In the genomic region with DNA sequence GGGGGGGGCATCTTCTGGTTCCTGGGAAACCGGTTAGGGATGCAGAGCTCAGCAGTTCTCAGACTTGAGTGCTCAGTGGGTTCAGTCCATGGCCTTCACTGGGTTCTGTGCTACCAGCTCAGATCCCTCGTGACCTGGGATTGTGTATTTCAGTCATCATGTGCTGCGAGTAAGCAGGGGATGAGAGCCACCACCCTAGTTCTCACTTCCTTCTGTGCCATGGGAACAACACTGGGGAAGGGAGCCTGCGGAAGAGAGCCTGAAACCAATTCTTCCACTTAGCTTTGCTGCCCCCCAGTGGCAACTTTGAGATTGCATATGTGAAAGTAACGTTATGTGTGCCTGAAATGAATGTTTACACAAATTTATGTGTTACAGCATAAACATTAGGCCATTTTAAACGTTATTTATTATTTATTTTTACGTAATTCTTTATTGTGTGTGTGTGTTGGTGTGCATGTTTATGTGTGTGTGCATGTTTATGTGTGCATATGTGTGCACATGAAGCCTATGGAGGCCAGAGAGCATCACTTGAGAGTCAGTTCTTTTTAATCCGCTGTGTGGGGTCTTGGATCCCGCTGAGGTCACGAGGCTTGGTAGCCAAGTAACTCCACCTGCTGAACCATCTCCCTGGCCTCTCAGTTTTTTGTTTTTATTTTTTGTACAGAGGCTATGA, we compare ENCODE assay signal across 8 mouse cellular contexts. TPM values are rescaled to one million over a fixed set of nuclear protein-coding genes. Genes with fewer than 3 reads are reported as not detected.
A peak's percentile ranks its signal among the peaks of the same experiment; 100 is the strongest.
DNase-seq lines count a peak whose midpoint lies in the region; ATAC-seq and TF ChIP-seq lines count a peak whose summit lies in the region.

No protein-coding gene starts in this region.

- 10% methylated on average over 10 of the region's 10 CpGs for WGBS in embryonic facial prominence, embryonic 13.5 days
- 11% methylated on average over 10 of the region's 10 CpGs for WGBS in heart, adult 2 months
- WGBS in limb, embryonic 13.5 days = 12% methylated on average over 10 of the region's 10 CpGs
- WGBS in midbrain, postnatal 0 days = 10% methylated on average over 10 of the region's 10 CpGs

- H3K4me1 ChIP-seq in embryonic facial prominence, embryonic 13.5 days = no peaks in the 10 kb centered on the region
- H3K4me1 ChIP-seq in heart, adult 2 months (ENCODE audit: control insufficient read depth, insufficient read depth, low read length) = peaks cover 2% of the 10 kb centered on the region
- no peaks in the 10 kb centered on the region for H3K4me1 ChIP-seq in limb, embryonic 13.5 days
- H3K4me1 ChIP-seq in midbrain, postnatal 0 days (ENCODE audit: insufficient read depth, low read length) = no peaks in the 10 kb centered on the region

- no peaks in the 10 kb centered on the region for H3K79me2 ChIP-seq in heart, adult 2 months (replicated peaks; ENCODE audit: control insufficient read depth, insufficient read depth, low read length)

- no peaks in the 10 kb centered on the region for H3K36me3 ChIP-seq in embryonic facial prominence, embryonic 13.5 days
- H3K36me3 ChIP-seq in heart, adult 2 months (ENCODE audit: control insufficient read depth, insufficient read depth, low read length) = no peaks in the 10 kb centered on the region
- H3K36me3 ChIP-seq in limb, embryonic 13.5 days = no peaks in the 10 kb centered on the region
- H3K36me3 ChIP-seq in midbrain, postnatal 0 days (ENCODE audit: insufficient read depth, low read length) = no peaks in the 10 kb centered on the region

- H3K4me2 ChIP-seq in embryonic facial prominence, embryonic 13.5 days = 0 out of 2 replicates have a peak overlapping the region, but pooled peaks have one; percentile 22
- 0 out of 2 replicates have a peak overlapping the region, but pooled peaks have one; percentile 27 for H3K4me2 ChIP-seq in limb, embryonic 13.5 days (replicated peaks)
- no peak overlapping the region for H3K4me2 ChIP-seq in midbrain, postnatal 0 days (ENCODE audit: low read depth, low read length, poor library complexity, severe bottlenecking)

- peak; percentile 74 for DNase-seq in CD4-positive, CD25-positive, alpha-beta regulatory T cell, adult 2 months (ENCODE audit: low read depth, low spot score)
- DNase-seq in heart, adult 2 months = peak; percentile 80 to 86
- DNase-seq in kidney, adult 9 months = peak; percentile 86
- DNase-seq in midbrain, postnatal 0 days (ENCODE audit: low spot score) = peak; percentile 88
- peak; percentile 74 to 85 for DNase-seq in spleen, postnatal 10 days (ENCODE audit: low spot score in 2 of 2)

- no peaks in the 10 kb centered on the region for H3K27me3 ChIP-seq in embryonic facial prominence, embryonic 13.5 days
- H3K27me3 ChIP-seq in heart, adult 2 months (ENCODE audit: control insufficient read depth, insufficient read depth, low read length) = no peaks in the 10 kb centered on the region
- no peaks in the 10 kb centered on the region for H3K27me3 ChIP-seq in limb, embryonic 13.5 days
- no peaks in the 10 kb centered on the region for H3K27me3 ChIP-seq in midbrain, postnatal 0 days (ENCODE audit: insufficient read depth, low read length)

- no peak overlapping the region for H3K27ac ChIP-seq in embryonic facial prominence, embryonic 13.5 days
- H3K27ac ChIP-seq in heart, adult 2 months = no peak overlapping the region
- H3K27ac ChIP-seq in limb, embryonic 13.5 days = no peak overlapping the region
- H3K27ac ChIP-seq in midbrain, postnatal 0 days (ENCODE audit: low read depth, low read length) = no peak overlapping the region

- TF ChIP-seq EP300 in heart, adult 2 months (IDR thresholded peaks at IDR 0.05; ENCODE audit: insufficient read depth, low read depth, low read length) = peak; percentile 91

- no peaks in the 10 kb centered on the region for H3K9me3 ChIP-seq in embryonic facial prominence, embryonic 13.5 days
- H3K9me3 ChIP-seq in limb, embryonic 13.5 days = no peaks in the 10 kb centered on the region
- H3K9me3 ChIP-seq in midbrain, postnatal 0 days (ENCODE audit: low read length) = no peaks in the 10 kb centered on the region

- intact Hi-C loops in heart, adult 2 months (cut with DNase I) = loop anchor here (1.0 to 2.0 kb wide), 3 partner anchors 42 to 277 kb away; a partner anchor contains a TSS

- no peak for ATAC-seq in CD4-positive, CD25-positive, alpha-beta regulatory T cell, adult 4 months
- no peak; the same call in 1 of the 2 replicates for ATAC-seq in embryonic facial prominence, embryonic 13.5 days (ENCODE audit: insufficient number of reproducible peaks, insufficient read depth, low FRiP score, low TSS enrichment, low read depth)
- ATAC-seq in limb, embryonic 13.5 days (ENCODE audit: low FRiP score, low read depth) = peak; percentile 66; the same call in 1 of the 2 replicates
- ATAC-seq in midbrain, postnatal 0 days (ENCODE audit: low FRiP score) = peak; percentile 73

- H3K9ac ChIP-seq in embryonic facial prominence, embryonic 13.5 days = no peak overlapping the region; the same call in 1 of the 2 replicates
- H3K9ac ChIP-seq in heart, adult 2 months (ENCODE audit: low read depth, low read length) = no peak overlapping the region
- H3K9ac ChIP-seq in limb, embryonic 13.5 days = no peak overlapping the region
- H3K9ac ChIP-seq in midbrain, postnatal 0 days (replicated peaks; ENCODE audit: low read length, poor library complexity, severe bottlenecking) = no peak overlapping the region

- TF ChIP-seq POLR2A in heart, adult 2 months (IDR thresholded peaks at IDR 0.05; ENCODE audit: insufficient read depth, low read depth, low read length) = no peak

- H3K4me3 ChIP-seq in embryonic facial prominence, embryonic 13.5 days = no peak overlapping the region
- no peak overlapping the region for H3K4me3 ChIP-seq in heart, adult 2 months
- no peak overlapping the region for H3K4me3 ChIP-seq in limb, embryonic 13.5 days
- no peak overlapping the region for H3K4me3 ChIP-seq in midbrain, postnatal 0 days (ENCODE audit: low read depth, low read length)

- peak; percentile 95 for TF ChIP-seq CTCF in heart, adult 2 months (IDR thresholded peaks at IDR 0.05)
- TF ChIP-seq CTCF in midbrain, postnatal 0 days (IDR thresholded peaks at IDR 0.05) = peak; percentile 96

RNA-seq across cellular contexts. Expression of a gene that starts 38.8 kb away (rescaled TPM):
- not detected for polyA plus RNA-seq in CD4-positive, CD25-positive, alpha-beta regulatory T cell, adult 4 months (2017; shearing (Covaris generic))
- polyA plus RNA-seq in embryonic facial prominence, embryonic 13.5 days (2015; fragmentation: Nextera tagmentation; extraction: Ambion mirVana) = 0.12 and 0.18 TPM in 2 replicates
- under 1 TPM in 1 of 2 experiments, not detected in 1; 0.30 TPM for total RNA-seq in heart, adult 2 months (2021)
- polyA plus RNA-seq in heart, adult 2 months (2012; rRNA removed) = 0.10 TPM in 1 of 2 replicates, not detected in the other
- 0.13 and 0.18 TPM in 2 replicates for polyA plus RNA-seq in limb, embryonic 13.5 days (2015; fragmentation: Nextera tagmentation; extraction: Ambion mirVana)
- total RNA-seq in midbrain, postnatal 0 days (2014; rRNA removed) = 0.47 TPM in 1 of 2 replicates, not detected in the other
- 0.23 and 0.42 TPM in 2 replicates for polyA plus RNA-seq in midbrain, postnatal 0 days (2015; fragmentation: Nextera tagmentation; extraction: Ambion mirVana)

RNA-seq across cellular contexts. Expression of a gene that starts 45.9 kb away (rescaled TPM):
- 1 to 10 TPM in 1 of 2 experiments, not detected in 1; 1.6 TPM for polyA plus RNA-seq in CD4-positive, CD25-positive, alpha-beta regulatory T cell, adult 4 months (2017; shearing (Covaris generic))
- 1.7 TPM in 2 replicates for polyA plus RNA-seq in embryonic facial prominence, embryonic 13.5 days (2015; fragmentation: Nextera tagmentation; extraction: Ambion mirVana)
- total RNA-seq in heart, adult 2 months (2021) = 1 to 10 TPM in 1 of 2 experiments, under 1 TPM in 1; 0.98 to 1.5 TPM
- 0.76 TPM in 2 replicates for polyA plus RNA-seq in heart, adult 2 months (2012; rRNA removed)
- 1.3 and 1.7 TPM in 2 replicates for polyA plus RNA-seq in limb, embryonic 13.5 days (2015; fragmentation: Nextera tagmentation; extraction: Ambion mirVana)
- 0.66 and 0.77 TPM in 2 replicates for total RNA-seq in midbrain, postnatal 0 days (2014; rRNA removed)
- polyA plus RNA-seq in midbrain, postnatal 0 days (2015; fragmentation: Nextera tagmentation; extraction: Ambion mirVana) = 0.63 and 0.74 TPM in 2 replicates

Comparison
In these comparisons a context has a peak if more than half of its experiments do, and no peak if none do; other contexts are left out.
1. ATAC-seq: peak in limb, embryonic 13.5 days (single experiment) and midbrain, postnatal 0 days (single experiment); none in CD4-positive, CD25-positive, alpha-beta regulatory T cell, adult 4 months (single experiment) and embryonic facial prominence, embryonic 13.5 days (single experiment).
2. Peak in every context shown above with its lines, with median percentiles within 50 percentile points of each other: DNase-seq.